Mouse (Mus musculus): ENCODE measurements around the gene Etfbkmt.

DNA sequence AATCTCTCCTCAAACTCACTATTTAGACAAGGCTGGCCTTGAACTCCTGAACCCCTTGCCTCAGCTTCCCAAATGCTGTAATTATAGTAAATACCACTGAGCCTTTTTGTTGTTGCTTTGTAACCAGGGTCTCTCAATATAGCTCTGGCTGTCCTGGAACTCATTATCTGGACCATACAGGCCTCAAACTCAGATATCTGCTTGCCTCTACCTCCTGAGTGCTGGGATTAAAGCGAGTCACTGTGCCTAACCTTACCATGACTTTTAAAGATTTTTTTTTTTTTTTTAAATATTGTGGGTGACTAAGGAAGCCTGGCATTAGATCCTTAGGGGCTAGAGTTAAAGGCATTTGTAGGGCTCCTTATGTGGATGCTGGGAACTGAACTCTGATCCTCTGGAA lies 44.4 kb downstream of the Etfbkmt start:
- TF ChIP-seq POLR2A (IDR thresholded peaks at IDR 0.05; ENCODE audit: borderline replicate concordance, extremely low read depth, low read depth, low read length): no peak
- no peak for TF ChIP-seq CTCF (IDR thresholded peaks at IDR 0.05; ENCODE audit: insufficient read depth, low read length)

All from lung, adult 2 months (tissue).